Comparison of ENCODE assay signal across 15 mouse cellular contexts in the genomic region with DNA sequence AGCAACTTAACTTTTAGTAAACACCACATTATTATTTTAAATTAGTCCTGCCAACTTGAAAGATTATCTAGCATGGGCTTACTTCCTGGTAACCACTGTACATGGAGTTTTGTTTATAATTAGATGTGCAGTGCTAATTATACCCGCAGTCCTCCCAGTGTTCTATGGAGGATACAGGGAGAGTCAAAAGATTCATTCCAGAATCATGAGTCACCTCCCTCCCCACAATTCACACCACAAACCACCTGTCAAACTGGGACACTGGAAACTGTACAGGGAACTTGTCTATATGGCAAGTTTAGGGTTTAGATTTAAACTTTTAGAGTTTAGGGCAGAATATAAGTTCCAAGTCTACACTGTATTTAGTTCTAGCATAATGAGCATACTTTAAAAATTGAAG. TPM values are rescaled to one million over a fixed set of nuclear protein-coding genes. Genes with fewer than 3 reads are reported as not detected.
DNase-seq lines count a peak whose midpoint lies in the region; ATAC-seq and TF ChIP-seq lines count a peak whose summit lies in the region.
"Had no signal": no experiment of that assay in that cellular context is flagged by ENCODE, and none has a peak within 500 bp of the region (broad histone marks: within the 10 kb centered on the region; RNA-seq: fewer than 3 reads in every experiment).

No protein-coding gene starts in this region.

- no peaks in the 10 kb centered on the region for H3K4me1 ChIP-seq in lung, embryonic 14.5 days (ENCODE audit: insufficient read depth)
- H3K4me1 ChIP-seq: forebrain, embryonic 13.5 days; intestine, embryonic 15.5 days; limb, embryonic 10.5 days; midbrain, embryonic 12.5 days had no signal

- 75% methylated on average over 1 of the region's 1 CpGs for WGBS in lung, embryonic 14.5 days

- TF ChIP-seq CTCF in lung, embryonic 14.5 days (IDR thresholded peaks at IDR 0.05; ENCODE audit: low read depth), result no peak

- ATAC-seq in frontal cortex, adult (ENCODE audit: low TSS enrichment), result peak; percentile 98
- ATAC-seq in lung, embryonic 14.5 days (ENCODE audit: insufficient read depth), result no peak
- ATAC-seq: forebrain, embryonic 13.5 days; intestine, embryonic 15.5 days had no signal

- no peaks in the 10 kb centered on the region for H3K36me3 ChIP-seq in lung, embryonic 14.5 days (ENCODE audit: insufficient read depth)
- H3K36me3 ChIP-seq: intestine, embryonic 15.5 days; liver, embryonic 15.5 days; midbrain, embryonic 12.5 days had no signal

- H3K9ac ChIP-seq in lung, embryonic 14.5 days, result no peak overlapping the region
- H3K9ac ChIP-seq: forebrain, embryonic 13.5 days; intestine, embryonic 15.5 days; liver, embryonic 15.5 days; midbrain, embryonic 12.5 days had no signal

- no peaks in the 10 kb centered on the region for H3K27me3 ChIP-seq in lung, embryonic 14.5 days (ENCODE audit: insufficient read depth, low read length)
- H3K27me3 ChIP-seq: forebrain, embryonic 13.5 days; intestine, embryonic 15.5 days; liver, embryonic 15.5 days; midbrain, embryonic 12.5 days had no signal

- H3K9me3 ChIP-seq in lung, embryonic 14.5 days (ENCODE audit: low read depth, low read length), result no peaks in the 10 kb centered on the region
- H3K9me3 ChIP-seq: forebrain, embryonic 13.5 days; intestine, embryonic 15.5 days; limb, embryonic 10.5 days; liver, embryonic 15.5 days; midbrain, embryonic 12.5 days had no signal

- H3K4me2 ChIP-seq in lung, embryonic 14.5 days, result no peak overlapping the region
- H3K4me2 ChIP-seq: forebrain, embryonic 13.5 days; intestine, embryonic 15.5 days; liver, embryonic 15.5 days; midbrain, embryonic 12.5 days had no signal

- DNase-seq in frontal cortex, postnatal 25 days (ENCODE audit: low spot score in 2 of 2), result no peak
- peak; percentile 9 for DNase-seq in lung, embryonic 14.5 days
- DNase-seq in lung, postnatal 10 days, result no peak
- peak; percentile 84 for DNase-seq in brain, adult 2 months (ENCODE audit: low read depth, low spot score)
- DNase-seq in heart, postnatal 4 days, result peak; percentile 25
- DNase-seq in thymus, postnatal 0 days (ENCODE audit: low spot score), result no peak
- no peak for DNase-seq in kidney, postnatal 10 days
- DNase-seq: adrenal gland, adult 8-10 months; thymus, postnatal 14 days had no signal

- H3K27ac ChIP-seq in lung, embryonic 14.5 days (ENCODE audit: low read depth), result no peak overlapping the region
- H3K27ac ChIP-seq: forebrain, embryonic 13.5 days; intestine, embryonic 15.5 days; limb, embryonic 10.5 days; liver, embryonic 15.5 days; midbrain, embryonic 12.5 days had no signal

- H3K4me3 ChIP-seq in lung, embryonic 14.5 days (ENCODE audit: low read depth, low read length), result no peak overlapping the region
- H3K4me3 ChIP-seq: forebrain, embryonic 13.5 days; intestine, embryonic 15.5 days; limb, embryonic 10.5 days; liver, embryonic 15.5 days; midbrain, embryonic 12.5 days had no signal

RNA-seq across cellular contexts. Expression of gene Lnpep, which starts 31.9 kb away (rescaled TPM):
- 6.7 and 8.4 TPM in 2 replicates for polyA plus RNA-seq in lung, embryonic 14.5 days (2014; fragmentation: Nextera tagmentation; extraction: Ambion mirVana)
- 100 to 1,000 TPM; 134 to 135 TPM for total RNA-seq in heart, postnatal 4 days (2021)
- polyA plus RNA-seq in thymus, postnatal 0 days (2015; fragmentation: Nextera tagmentation; extraction: Ambion mirVana), result 11.6 and 17.9 TPM in 2 replicates

Comparison
In these comparisons a context has a peak if more than half of its experiments do, and no peak if none do; other contexts are left out.
1. DNase-seq: peak in lung, embryonic 14.5 days (single experiment), brain, adult 2 months (single experiment) and heart, postnatal 4 days (single experiment); none in frontal cortex, postnatal 25 days (0 of 2), lung, postnatal 10 days (single experiment), thymus, postnatal 0 days (single experiment) and kidney, postnatal 10 days (single experiment).